Mouse (Mus musculus): Measurements from ENCODE around the gene Agap1.

The Agap1 gene

GRCm38 (mm10) chr1:89849151-89849860, 394.7 kb downstream of the Agap1 start:
- peak in 1 of 2 experiments; percentile 23 for DNase-seq (ENCODE audit: low spot score in 2 of 2)

DNA sequence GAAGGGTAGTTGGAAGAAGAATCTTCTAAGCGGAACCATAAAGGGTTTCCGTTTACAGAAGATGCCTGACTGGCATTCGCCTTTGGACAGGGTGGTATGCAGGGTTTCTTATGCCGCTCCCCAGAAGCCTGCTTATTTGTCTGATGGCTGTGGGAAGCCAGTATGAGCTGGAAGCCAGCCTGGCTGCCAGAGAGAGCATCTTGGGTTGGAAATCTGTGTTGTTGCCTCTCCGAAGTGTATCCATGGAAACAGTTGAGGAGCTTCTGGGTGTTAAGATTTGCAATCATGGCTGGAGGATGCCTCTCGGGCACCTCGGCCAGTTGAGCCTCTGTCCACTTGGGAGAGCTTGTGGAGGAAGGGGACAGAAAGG, 395.2 kb downstream of the Agap1 start:
- peak; percentile 47 to 60 for DNase-seq (ENCODE audit: low spot score in 2 of 2)

DNA sequence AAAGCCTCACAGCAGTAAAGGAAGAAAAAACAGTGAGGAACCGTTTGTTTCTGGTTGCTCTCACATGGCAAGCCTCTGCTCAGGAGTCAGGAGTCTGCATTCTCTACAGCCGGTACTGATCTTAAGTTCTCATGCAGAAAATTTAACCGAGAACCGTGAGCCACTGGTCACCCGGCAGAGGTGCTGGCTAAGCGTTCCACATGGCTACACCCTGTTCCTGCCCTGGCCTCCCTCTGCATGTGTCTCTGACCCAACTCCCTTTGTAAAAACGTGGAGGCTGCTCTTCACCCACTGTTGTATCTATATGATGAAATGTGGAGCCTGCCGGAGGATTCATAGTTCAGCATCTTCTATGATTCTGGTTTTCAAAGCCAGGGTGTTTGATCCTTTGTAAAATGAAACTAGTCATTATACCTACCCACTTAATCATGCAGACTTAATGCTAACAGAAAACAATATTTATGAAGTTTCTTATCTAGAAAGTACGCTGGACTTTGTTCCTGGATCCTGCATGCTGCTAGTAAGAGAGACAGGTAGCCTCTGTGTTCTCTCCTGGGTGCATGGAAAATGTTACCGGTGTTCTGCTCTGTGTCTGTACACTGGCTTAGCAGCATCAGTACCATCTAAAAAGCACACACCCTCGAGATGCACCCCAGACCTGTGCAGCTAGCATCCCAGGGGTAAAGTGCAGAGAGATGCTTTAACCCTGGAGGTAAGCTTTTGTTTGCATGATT, 396.2 kb downstream of the Agap1 start:
- no peak for DNase-seq (ENCODE audit: low spot score in 2 of 2)

GRCm38 (mm10) chr1:89859182-89859581, 404.6 kb downstream of the Agap1 start:
- DNase-seq (ENCODE audit: low spot score in 2 of 2) = peak; percentile 45 to 51

GRCm38 (mm10) chr1:89860017-89860730, 405.6 kb downstream of the Agap1 start:
- DNase-seq (ENCODE audit: low spot score in 2 of 2) = no peak

GRCm38 (mm10) chr1:89865787-89866186, 411.2 kb downstream of the Agap1 start:
- DNase-seq (ENCODE audit: low spot score in 2 of 2) = no peak

DNA sequence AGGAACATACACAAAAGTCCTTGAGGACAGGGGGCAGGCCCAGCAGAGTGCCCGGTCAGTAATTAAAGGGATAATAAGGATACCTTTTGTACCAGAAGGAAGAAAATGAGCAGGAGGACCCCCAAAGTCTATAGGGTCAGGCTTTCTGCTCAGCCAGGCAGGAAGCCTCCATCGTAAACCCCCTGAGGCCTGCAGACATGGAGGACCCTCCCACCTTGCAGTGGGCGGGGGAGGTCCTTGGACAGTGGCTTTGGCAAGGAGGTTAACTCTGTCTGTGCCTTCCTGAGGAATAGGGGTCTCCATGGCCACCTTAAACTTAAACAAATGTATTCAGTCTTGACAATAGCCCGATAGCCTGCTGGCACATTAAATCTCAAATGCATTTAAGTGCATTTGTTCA, 413.2 kb downstream of the Agap1 start:
- DNase-seq (ENCODE audit: low spot score in 2 of 2) = no peak

DNA sequence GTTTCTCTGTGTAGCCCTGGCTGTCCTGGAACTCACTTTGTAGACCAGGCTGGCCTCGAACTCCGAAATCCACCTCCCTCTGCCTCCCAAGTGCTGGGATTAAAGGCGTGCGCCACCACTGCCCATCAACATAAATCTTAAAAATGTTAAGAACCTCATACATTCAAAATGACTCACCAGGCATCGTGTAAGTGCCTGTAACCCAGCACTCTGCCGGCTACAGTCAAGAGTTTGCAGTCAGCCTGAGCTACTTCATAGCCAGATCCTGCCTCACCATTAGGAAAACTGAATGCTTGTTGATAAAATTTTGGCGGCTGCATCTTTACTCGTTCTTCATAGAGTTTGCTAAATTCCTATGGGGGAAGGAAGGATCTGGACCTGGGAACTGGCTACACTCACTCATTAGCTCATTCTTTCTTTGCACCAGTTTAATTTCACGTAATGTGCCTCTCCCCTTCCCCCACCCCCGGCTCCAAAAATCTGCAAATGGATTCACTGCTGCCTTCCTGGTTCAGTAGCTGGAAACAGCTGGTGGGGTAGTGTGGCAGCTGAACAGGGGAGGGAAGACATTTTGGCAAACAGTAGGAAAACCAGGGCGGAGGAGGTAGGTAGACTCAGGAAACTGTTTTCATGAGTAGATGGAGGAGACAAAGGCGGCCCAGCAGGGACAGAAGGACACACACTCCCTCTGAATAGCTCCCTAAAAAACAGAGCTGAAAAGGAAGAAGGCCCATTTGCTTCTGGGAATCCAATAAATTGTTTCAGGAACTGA, 415.7 kb downstream of the Agap1 start:
- peak in 1 of 2 experiments; percentile 20 for DNase-seq (ENCODE audit: low spot score in 2 of 2)

DNA sequence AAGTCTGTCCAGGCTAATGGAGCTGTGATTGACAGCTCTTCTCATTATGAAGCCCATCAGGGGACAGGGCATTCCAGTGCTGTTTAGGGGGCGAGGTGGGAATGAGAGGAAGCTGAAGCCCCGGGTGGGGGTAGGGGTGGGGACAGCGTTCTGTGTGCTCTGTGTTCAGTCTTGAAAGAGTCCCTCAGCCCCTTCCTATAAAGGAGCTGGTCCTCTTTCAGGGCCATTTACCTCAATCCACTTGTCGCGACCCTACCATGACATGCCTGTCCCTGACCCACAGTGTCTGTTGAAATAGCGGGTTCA, 416.3 kb downstream of the Agap1 start:
- no peak for DNase-seq (ENCODE audit: low spot score in 2 of 2)

- DNase-seq (ENCODE audit: low spot score in 2 of 2) = no peak
These were observed 421.9 kb downstream of the Agap1 start for GRCm38 (mm10) chr1:89876346-89877072.

GRCm38 (mm10) chr1:89878496-89878895, 423.9 kb downstream of the Agap1 start:
- peak in 1 of 2 experiments; percentile 10 for DNase-seq (ENCODE audit: low spot score in 2 of 2)

- DNase-seq (ENCODE audit: low spot score in 2 of 2) = no peak
These were observed 425.6 kb downstream of the Agap1 start for GRCm38 (mm10) chr1:89880193-89880592.

DNA sequence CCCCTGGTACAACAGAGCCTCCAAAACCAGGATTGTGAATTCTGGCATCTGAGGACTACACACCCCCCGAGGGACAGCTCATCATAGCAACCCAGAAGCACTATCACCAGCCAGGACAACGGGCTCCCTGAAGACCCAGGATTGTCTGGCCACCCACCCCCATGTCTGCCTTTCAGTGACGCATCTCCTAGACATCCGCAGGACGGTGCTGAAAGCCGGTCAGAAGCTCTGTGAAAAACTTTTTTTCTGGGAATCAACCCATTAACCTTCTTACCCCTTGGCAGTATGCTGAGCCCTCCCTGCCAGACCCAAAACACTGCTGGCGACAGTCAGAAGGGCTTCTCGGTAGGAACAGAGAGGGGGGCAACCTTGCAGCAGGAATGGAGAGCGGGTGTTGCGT, 426.2 kb downstream of the Agap1 start:
- DNase-seq (ENCODE audit: low spot score in 2 of 2) = no peak

DNA sequence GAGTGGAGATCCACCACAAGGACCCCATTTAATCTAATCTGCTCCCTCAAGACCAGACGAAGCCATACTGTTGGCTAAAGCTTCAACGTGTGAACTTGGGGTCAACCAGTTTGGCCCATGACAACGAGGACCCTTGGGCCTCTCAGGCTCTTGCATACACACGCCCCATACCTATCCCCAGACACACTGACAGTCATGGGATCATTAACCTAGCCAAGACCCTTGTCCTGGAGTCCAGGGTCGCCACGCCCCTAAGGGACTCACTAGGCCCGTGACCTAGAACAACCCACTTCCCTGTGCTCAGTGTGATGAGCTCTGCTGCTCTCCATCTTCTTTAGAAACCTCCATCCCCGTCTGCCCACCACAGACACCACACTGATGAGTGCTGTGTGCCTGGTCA, 429.7 kb downstream of the Agap1 start:
- no peak for DNase-seq (ENCODE audit: low spot score in 2 of 2)

DNA sequence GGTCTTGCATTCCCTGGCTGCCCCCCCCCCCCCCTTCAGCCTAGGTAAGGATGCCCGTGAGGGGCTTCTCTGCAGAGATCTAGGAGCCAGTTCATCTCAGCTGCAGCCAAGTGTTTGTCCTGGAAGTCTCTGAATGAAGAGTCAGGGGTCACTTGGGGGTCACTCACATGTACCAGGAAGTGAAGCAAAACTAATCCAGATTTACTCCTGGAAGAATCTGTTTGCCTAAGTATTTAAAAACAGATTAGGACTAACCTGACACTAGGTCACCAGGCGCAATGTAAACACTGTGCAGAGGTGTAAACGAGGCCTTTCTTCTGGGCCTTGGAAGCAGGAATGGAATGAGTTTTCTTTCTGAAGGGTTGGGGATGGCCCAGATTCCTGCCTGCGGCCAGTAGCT, 431.1 kb downstream of the Agap1 start:
- DNase-seq (ENCODE audit: low spot score in 2 of 2) = no peak

GRCm38 (mm10) chr1:89891400-89891799, 436.8 kb downstream of the Agap1 start:
- no peak for DNase-seq (ENCODE audit: low spot score in 2 of 2)

DNA sequence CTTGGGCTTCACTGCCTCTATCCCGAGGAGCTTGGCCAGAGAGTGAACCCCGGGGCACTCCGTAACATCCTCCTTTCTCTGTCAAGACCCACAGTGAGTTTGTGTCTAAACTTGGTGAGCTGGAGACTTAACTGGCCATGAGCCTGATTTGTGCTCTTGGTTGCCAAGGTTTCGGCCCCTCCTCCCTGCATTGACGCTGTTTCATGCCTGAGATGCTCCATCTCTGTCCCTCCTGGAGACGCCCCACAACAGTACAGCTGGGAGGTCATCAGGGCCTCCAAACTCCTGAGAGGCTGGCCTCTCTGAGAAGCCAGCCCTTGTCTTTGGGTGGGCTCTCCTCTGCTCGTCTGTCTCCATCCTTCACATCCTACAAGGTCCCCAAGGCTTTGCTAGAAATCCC, 437.7 kb downstream of the Agap1 start:
- DNase-seq (ENCODE audit: low spot score in 2 of 2) = no peak

GRCm38 (mm10) chr1:89895801-89896200, 441.2 kb downstream of the Agap1 start:
- no peak for DNase-seq (ENCODE audit: low spot score in 2 of 2)

- no peak for DNase-seq (ENCODE audit: low spot score in 2 of 2)
These were observed 444.4 kb downstream of the Agap1 start for GRCm38 (mm10) chr1:89899036-89899435.

DNA sequence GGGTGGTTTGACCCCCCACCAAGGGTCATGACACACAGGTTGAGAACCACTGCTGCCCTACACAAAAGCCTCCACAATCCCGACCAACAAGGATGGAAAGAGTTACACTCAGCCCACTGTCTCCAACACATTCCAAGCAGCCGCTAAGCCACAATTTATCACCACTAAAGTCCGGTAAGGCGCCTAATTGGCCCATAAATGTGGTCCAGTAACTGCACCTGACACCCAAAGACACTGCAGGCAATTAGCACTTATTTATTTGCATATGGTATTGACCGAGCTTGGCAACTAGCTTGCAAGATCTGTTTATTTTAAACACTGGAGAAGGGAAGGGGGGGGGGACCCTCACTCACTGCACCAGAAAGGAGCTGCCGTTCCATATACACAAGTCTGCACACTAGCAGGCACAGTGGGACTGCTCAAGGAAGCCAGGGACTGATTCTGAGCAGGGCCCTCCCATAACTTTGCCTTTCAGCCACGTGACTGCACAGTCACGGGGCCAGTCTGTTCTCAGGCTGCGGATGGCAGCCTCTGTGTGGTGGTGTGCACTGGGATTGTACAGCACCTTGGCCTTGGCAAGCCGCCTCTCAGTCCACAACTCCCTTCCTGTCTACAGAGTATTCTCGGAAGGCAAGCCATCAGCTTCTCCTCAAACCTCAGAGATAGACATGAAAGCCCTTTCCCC, 445.3 kb downstream of the Agap1 start:
- no peak for DNase-seq (ENCODE audit: low spot score in 2 of 2)

DNA sequence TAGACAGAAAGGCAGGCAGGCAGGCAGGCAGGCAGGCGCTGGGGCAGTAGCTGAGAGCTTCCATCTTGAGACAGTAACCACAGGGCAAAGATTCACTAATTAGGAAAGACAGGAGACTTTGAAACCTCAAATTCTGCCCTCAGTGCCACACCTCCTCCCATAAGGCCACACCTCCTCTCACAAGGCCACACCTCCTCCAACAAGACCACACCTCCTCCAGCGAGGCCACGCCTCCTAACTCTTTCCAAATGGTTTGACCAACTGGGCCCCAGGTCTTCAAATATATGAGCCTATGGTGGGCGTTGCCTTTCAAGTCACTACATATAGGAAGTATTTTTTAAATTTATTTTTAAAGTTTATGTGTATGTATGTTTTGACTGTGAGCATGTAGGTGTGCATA, 446.8 kb downstream of the Agap1 start:
- no peak for DNase-seq (ENCODE audit: low spot score in 2 of 2)
